Mouse (Mus musculus) forebrain, embryonic 11.5 days (tissue): ENCODE measurements around the gene Tm4sf19. TPM values are rescaled to one million over a fixed set of nuclear protein-coding genes. Genes with fewer than 3 reads are reported as not detected.

Source experiments
- ATAC-seq: fragments of 200-750 bp; cut with Nextera tagmentation; replicated peaks from 2 replicates; pipeline ENCODE4 v1.8.0; 2017; ENCODE audit warnings: moderate TSS enrichment; ENCODE audit not compliant: low FRiP score
- DNase-seq: peaks from one replicate; pipeline ENCODE4 v3.0.0-alpha.2; 2017; ENCODE audit warnings: low spot score
- H3K27ac ChIP-seq: fragments of 300-500 bp; sonication (generic); 2 replicates; pipeline ENCODE4 v1.5.1; 2014; ENCODE audit warnings: low read depth, low read length
- H3K27me3 ChIP-seq: fragments of 300-500 bp; sonication (generic); 2 replicates; pipeline ENCODE4 v1.6.1; 2014; ENCODE audit warnings: mild to moderate bottlenecking, low read length, mixed read lengths; ENCODE audit not compliant: control insufficient read depth, insufficient read depth
- H3K36me3 ChIP-seq: fragments of 300-500 bp; sonication (generic); 2 replicates; pipeline ENCODE4 v1.6.1; 2014; ENCODE audit warnings: mild to moderate bottlenecking, low read length, moderate library complexity, mixed read lengths; ENCODE audit not compliant: control insufficient read depth, insufficient read depth
- H3K4me1 ChIP-seq: fragments of 300-500 bp; sonication (generic); replicated peaks from 2 replicates; pipeline ENCODE4 v1.6.1; 2014; ENCODE audit warnings: low read length, mixed read lengths; ENCODE audit not compliant: control insufficient read depth, insufficient read depth
- H3K4me2 ChIP-seq: fragments of 300-500 bp; sonication (generic); 2 replicates; pipeline ENCODE4 v1.6.1; 2014; ENCODE audit warnings: low read depth, mild to moderate bottlenecking, low read length, moderate library complexity, mixed read lengths; ENCODE audit not compliant: severe bottlenecking
- H3K4me3 ChIP-seq: fragments of 300-500 bp; sonication (generic); 2 replicates; pipeline ENCODE4 v1.5.1; 2014; ENCODE audit warnings: low read depth, low read length
- H3K9ac ChIP-seq: fragments of 300-500 bp; sonication (generic); 2 replicates; pipeline ENCODE4 v1.6.1; 2014; ENCODE audit warnings: low read length
- H3K9me3 ChIP-seq: fragments of 300-500 bp; sonication (generic); 2 replicates; pipeline ENCODE4 v1.6.1; 2016; ENCODE audit warnings: low read length, mixed read lengths; ENCODE audit not compliant: control insufficient read depth
- WGBS: fragments of 180-500 bp; shearing (Covaris S2); extraction: QIAGEN DNeasy Blood & Tissue Kit; methylation state at CpG from one replicate; pipeline ENCODE4 v1.1.7; 2014; 5-methylcytosine and 5-hydroxymethylcytosine counted together
- polyA plus RNA-seq: library from polyadenylated mRNA; unstranded; fragments of >200 nt; fragmentation: Nextera tagmentation; extraction: Ambion mirVana; gene quantifications from 2 replicates; pipeline ENCODE4 v1.2.1, GENCODE M21; 2014

Tm4sf19 gene
- not detected in 2 replicates for polyA plus RNA-seq

DNA sequence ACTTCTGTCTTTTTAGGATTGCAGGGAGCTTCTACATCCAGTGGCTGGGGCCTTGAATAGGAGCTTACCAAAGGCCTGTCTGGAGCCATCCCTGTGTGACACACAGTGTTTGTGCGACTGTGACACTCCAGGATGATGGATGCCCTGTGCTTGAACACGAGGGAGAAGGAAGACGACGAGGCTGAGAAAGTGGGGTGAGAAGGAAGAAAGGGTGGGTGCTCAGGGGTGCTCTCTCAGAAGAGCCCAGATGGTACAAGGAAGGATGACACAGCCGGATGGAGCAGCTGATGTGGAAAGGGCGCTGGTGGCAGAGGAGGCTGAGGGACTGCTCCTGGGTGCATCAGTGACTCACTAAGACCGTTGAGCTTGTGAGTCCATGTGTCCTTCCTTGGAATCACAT is at the start of gene Tm4sf19:
Tm4sf19 (plus strand) TSS at position 240 of the 400 bp plus-strand sequence.
- Histone ChIP-seq H3K4me2 (no peak within 1 kb of the TSS), H3K4me3 (no peak within 1 kb of the TSS), H3K4me1 (no peaks in the 10 kb centered on the region), H3K36me3 (no peaks in the 10 kb centered on the region), H3K9ac (no peak within 1 kb of the TSS), H3K27ac (no peak within 1 kb of the TSS), H3K9me3 (no peaks in the 10 kb centered on the region), H3K27me3 (no peaks in the 10 kb centered on the region)
- DNase-seq: no peak
- WGBS: 87% methylated on average over 7 of the region's 7 CpGs
- ATAC-seq: no peak

DNA sequence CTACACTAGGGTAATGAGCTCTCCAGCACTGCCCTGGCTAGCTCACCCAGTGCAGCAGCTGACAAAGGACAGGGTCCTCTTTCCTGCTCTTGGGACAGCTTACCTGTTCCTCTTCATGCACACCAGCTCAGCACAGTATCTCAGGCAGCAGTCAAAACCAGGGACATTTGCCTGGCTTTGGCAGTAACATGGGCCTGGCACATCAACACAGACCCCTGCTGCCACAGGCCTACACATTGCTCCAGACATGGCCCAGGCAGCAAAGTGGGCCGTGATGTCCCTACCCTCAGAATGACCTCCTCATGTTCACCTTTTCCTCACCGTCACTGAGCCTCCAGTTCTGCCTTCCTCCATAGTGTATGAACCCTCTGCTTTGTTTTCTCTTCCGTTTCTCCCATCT is 49.5 kb upstream of the Tm4sf19 start:
- ATAC-seq (no peak), DNase-seq (no peak)
- no peak overlapping the region for H3K27ac ChIP-seq
- 95% methylated on average over 3 of the region's 3 CpGs for WGBS
- no peak overlapping the region for H3K9ac ChIP-seq
- H3K4me1 ChIP-seq: no peaks in the 10 kb centered on the region
- H3K36me3 ChIP-seq: peaks cover 7% of the 10 kb centered on the region
- H3K4me2 ChIP-seq: no peak overlapping the region
- H3K27me3 ChIP-seq: no peaks in the 10 kb centered on the region
- H3K9me3 ChIP-seq: no peaks in the 10 kb centered on the region
- H3K4me3 ChIP-seq: no peak overlapping the region

DNA sequence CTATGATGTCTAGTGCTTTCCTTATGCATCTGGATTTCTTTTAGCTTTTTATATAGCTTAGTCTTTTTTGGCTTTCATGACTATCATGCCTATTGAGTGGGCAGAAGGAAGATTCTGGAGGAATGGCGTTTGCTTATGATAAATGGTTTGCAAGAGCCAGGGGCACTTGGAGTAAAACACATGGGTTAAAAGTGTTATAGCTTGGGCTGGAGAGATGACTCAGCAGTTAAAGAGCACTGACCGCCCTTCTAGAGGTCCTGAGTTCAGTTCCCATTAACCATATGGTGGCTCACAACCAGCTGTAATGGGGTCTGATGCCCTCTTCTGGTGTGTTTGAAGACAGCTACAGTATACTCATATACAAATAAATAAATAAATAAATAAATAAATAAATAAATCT is 36.8 kb upstream of the Tm4sf19 start:
- Histone ChIP-seq H3K36me3 (no peaks in the 10 kb centered on the region), H3K4me2 (no peak overlapping the region), H3K4me3 (no peak overlapping the region), H3K9ac (no peak overlapping the region), H3K27ac (no peak overlapping the region), H3K4me1 (no peaks in the 10 kb centered on the region), H3K27me3 (no peaks in the 10 kb centered on the region), H3K9me3 (no peaks in the 10 kb centered on the region)
- WGBS: 88% methylated on average over 2 of the region's 2 CpGs
- ATAC-seq: no peak
- no peak for DNase-seq

DNA sequence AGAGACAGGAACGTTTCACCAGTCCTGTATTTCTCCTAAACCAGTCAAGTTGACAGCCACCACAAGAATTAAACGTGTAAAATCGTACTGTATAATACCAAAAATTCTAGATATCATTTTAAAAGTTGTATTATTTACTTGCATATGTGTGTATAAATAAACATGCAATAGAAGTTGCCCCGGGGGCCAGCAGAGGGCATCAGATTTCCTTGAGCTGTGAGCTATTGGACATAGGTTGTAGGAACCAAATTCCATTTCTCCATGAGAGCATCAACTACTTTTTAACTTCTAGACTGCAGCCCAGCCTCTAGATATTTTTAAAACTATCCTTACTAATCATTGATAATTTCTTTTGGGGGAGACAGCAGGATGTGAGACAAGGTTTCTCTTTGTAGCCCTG is 29.0 kb upstream of the Tm4sf19 start:
- Histone ChIP-seq H3K4me2 (no peak overlapping the region), H3K27me3 (no peaks in the 10 kb centered on the region), H3K9me3 (no peaks in the 10 kb centered on the region), H3K4me1 (no peaks in the 10 kb centered on the region), H3K4me3 (no peak overlapping the region), H3K36me3 (peaks cover 2% of the 10 kb centered on the region; the same call in 1 of the 2 replicates), H3K9ac (no peak overlapping the region), H3K27ac (no peak overlapping the region)
- DNase-seq (no peak), ATAC-seq (no peak)
- WGBS: 93% methylated on average over 4 of the region's 4 CpGs

DNA sequence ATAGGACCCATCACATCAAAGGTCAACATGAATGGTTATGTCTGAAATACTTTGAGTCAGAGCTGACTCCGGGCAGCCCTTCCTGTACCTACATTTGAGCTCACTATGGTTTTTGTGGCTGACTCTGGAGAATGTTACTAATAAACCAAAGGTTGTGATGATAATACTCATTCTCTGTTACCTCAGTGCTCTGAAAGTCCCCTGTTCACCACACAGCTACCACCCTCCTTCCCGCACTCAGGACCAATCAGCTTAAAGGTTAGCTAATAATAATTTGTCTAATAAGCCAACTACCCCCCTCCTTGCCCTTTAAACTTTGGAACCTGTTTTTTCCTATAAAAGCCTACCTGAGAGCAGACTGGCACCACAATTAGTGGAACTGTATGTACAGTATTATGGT is 20.7 kb upstream of the Tm4sf19 start:
- no peaks in the 10 kb centered on the region for H3K4me1 ChIP-seq
- no peak overlapping the region for H3K4me2 ChIP-seq
- 98% methylated on average over 2 of the region's 2 CpGs for WGBS
- peaks cover 10% of the 10 kb centered on the region; the same call in 1 of the 2 replicates for H3K36me3 ChIP-seq
- H3K27me3 ChIP-seq: no peaks in the 10 kb centered on the region
- no peak overlapping the region for H3K9ac ChIP-seq
- DNase-seq (no peak), ATAC-seq (no peak)
- H3K9me3 ChIP-seq: no peaks in the 10 kb centered on the region
- no peak overlapping the region for H3K27ac ChIP-seq
- no peak overlapping the region for H3K4me3 ChIP-seq

DNA sequence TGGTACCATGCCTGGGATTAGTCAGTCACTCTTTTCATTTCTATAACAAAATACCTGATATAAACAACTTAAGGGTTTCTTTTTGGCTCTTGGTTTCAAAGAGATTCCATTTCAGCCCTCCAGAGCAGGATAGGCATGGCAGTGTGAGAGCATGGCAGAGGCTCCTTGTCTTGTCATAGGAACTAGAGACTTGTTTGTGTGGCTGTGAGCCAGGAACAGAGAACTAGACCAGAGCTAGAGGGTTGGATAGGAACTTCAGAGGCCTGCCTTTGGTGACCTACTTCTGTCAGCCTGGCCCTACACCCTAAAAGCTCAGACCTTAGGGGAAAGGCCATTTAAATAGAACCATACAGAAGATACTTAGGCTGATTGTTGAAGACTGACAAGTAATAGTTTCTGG is 17.4 kb upstream of the Tm4sf19 start:
- H3K4me3 ChIP-seq: no peak overlapping the region
- H3K27me3 ChIP-seq: no peaks in the 10 kb centered on the region
- no peaks in the 10 kb centered on the region for H3K9me3 ChIP-seq
- H3K36me3 ChIP-seq: peaks cover 11% of the 10 kb centered on the region; the same call in 1 of the 2 replicates
- no peak overlapping the region for H3K27ac ChIP-seq
- no peaks in the 10 kb centered on the region for H3K4me1 ChIP-seq
- H3K4me2 ChIP-seq: no peak overlapping the region
- no peak overlapping the region for H3K9ac ChIP-seq
- DNase-seq: no peak
- no peak for ATAC-seq

DNA sequence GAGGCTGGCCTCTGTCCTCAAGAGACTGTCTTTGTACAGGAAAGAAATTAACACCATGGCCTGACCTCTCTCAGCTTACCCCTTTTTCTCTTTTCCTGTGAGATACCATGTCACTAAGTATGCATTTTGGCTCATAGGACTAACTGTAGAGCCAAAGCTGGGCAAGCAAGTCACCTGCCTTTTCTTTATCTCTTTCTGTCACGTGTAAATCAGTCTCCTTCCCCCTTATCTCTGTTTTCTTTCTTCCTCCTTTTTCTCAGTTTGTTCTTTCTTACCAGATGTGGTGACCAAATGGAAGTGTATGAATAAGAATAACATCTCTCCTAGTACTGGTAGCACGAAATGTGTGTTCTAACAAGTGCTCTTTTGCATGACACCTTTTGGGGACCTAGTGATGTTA is 15.4 kb upstream of the Tm4sf19 start:
- H3K9ac ChIP-seq: no peak overlapping the region
- 82% methylated on average over 2 of the region's 2 CpGs for WGBS
- ATAC-seq (no peak), DNase-seq (no peak)
- peaks cover 4% of the 10 kb centered on the region; the same call in 1 of the 2 replicates for H3K36me3 ChIP-seq
- no peak overlapping the region for H3K4me2 ChIP-seq
- no peak overlapping the region for H3K4me3 ChIP-seq
- H3K27me3 ChIP-seq: no peaks in the 10 kb centered on the region
- no peak overlapping the region for H3K27ac ChIP-seq
- H3K4me1 ChIP-seq: no peaks in the 10 kb centered on the region
- H3K9me3 ChIP-seq: no peaks in the 10 kb centered on the region

DNA sequence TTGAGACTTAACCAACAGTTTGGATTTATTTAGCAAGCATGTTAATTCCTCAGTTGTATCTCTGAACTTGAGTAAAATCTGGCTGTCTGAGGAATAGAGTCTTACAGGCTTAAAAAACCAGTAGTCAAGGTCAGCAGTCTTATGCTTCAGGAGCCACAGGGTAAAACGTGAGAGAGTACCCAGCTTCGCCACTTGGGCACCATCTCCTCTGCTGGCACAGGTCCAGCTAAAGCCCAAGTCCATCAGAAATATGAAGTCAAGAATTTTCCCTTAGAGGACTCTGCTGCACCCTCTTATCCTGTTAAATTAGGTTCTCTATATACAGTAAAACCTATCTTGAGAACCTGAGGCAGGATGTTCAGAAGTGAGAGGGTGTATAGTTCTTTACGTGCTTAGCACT is 13.5 kb upstream of the Tm4sf19 start:
- no peak overlapping the region for H3K4me2 ChIP-seq
- ATAC-seq (no peak), DNase-seq (no peak)
- H3K27ac ChIP-seq: no peak overlapping the region
- peaks cover 4% of the 10 kb centered on the region; the same call in 1 of the 2 replicates for H3K36me3 ChIP-seq
- H3K4me1 ChIP-seq: no peaks in the 10 kb centered on the region
- H3K9ac ChIP-seq: no peak overlapping the region
- H3K27me3 ChIP-seq: no peaks in the 10 kb centered on the region
- WGBS: 92% methylated on average over 3 of the region's 3 CpGs
- H3K9me3 ChIP-seq: no peaks in the 10 kb centered on the region
- no peak overlapping the region for H3K4me3 ChIP-seq

DNA sequence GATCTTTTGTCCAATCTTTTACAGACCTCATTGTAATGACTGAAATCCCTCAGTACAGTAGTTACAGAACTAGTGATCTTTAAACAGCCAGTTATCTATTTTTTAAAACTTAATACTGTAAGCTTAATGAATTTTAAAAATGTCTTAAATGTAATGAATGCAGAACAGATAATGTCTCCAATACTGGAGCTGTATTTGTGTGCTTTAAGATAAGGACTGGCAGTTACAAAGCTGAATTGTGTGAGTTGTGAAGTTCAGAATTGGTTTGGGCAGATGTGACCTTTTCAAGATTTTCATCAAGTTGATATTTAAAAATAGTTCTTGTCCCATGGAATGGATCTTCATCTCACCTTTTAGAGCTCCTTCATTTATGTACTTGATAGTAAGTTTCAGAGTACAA is 11.3 kb upstream of the Tm4sf19 start:
- H3K4me2 ChIP-seq: no peak overlapping the region
- H3K27ac ChIP-seq: no peak overlapping the region
- no peak for ATAC-seq
- H3K4me1 ChIP-seq: no peaks in the 10 kb centered on the region
- H3K9me3 ChIP-seq: no peaks in the 10 kb centered on the region
- H3K4me3 ChIP-seq: no peak overlapping the region
- no peak overlapping the region for H3K9ac ChIP-seq
- no peaks in the 10 kb centered on the region for H3K27me3 ChIP-seq
- peaks cover 4% of the 10 kb centered on the region; the same call in 1 of the 2 replicates for H3K36me3 ChIP-seq
- no peak for DNase-seq
